In genomic region chr12:80132250-80133003, GRCm38 (mm10) we compare ENCODE assay signal across 7 mouse cellular contexts. TPM values are rescaled to one million over a fixed set of nuclear protein-coding genes. Genes with fewer than 3 reads are reported as not detected.
A peak's percentile ranks its signal among the peaks of the same experiment; 100 is the strongest.
DNase-seq lines count a peak whose midpoint lies in the region; ATAC-seq and TF ChIP-seq lines count a peak whose summit lies in the region.

No protein-coding gene starts in this region.

- no peaks in the 10 kb centered on the region for H3K27me3 ChIP-seq in intestine, embryonic 14.5 days (replicated peaks; ENCODE audit: control insufficient read depth, insufficient read depth, low read length)
- no peaks in the 10 kb centered on the region for H3K27me3 ChIP-seq in limb, embryonic 11.5 days (ENCODE audit: control insufficient read depth, insufficient read depth, low read length)
- H3K27me3 ChIP-seq in midbrain, embryonic 12.5 days: peaks cover 6% of the 10 kb centered on the region; the same call in 1 of the 2 replicates
- H3K27me3 ChIP-seq in small intestine, adult 2 months (ENCODE audit: control insufficient read depth, insufficient read depth, low read length): no peaks in the 10 kb centered on the region

- peak overlapping the region; percentile 87 for H3K9ac ChIP-seq in intestine, embryonic 14.5 days (ENCODE audit: low read length)
- H3K9ac ChIP-seq in limb, embryonic 11.5 days (ENCODE audit: low read length): peak overlapping the region; percentile 90
- peak overlapping the region; percentile 88 for H3K9ac ChIP-seq in midbrain, embryonic 12.5 days (replicated peaks)

- ATAC-seq in intestine, embryonic 14.5 days (replicated peaks; ENCODE audit: low FRiP score, low TSS enrichment, low read depth): peak; percentile 82
- ATAC-seq in limb, embryonic 11.5 days (ENCODE audit: insufficient number of reproducible peaks, low FRiP score, low TSS enrichment, low read depth): peak; percentile 85
- ATAC-seq in midbrain, embryonic 12.5 days (ENCODE audit: low FRiP score, low read depth): peak; percentile 84

- no peaks in the 10 kb centered on the region for H3K9me3 ChIP-seq in intestine, embryonic 14.5 days (ENCODE audit: control insufficient read depth, low read length)
- no peaks in the 10 kb centered on the region for H3K9me3 ChIP-seq in limb, embryonic 11.5 days (ENCODE audit: control insufficient read depth, low read length)
- H3K9me3 ChIP-seq in midbrain, embryonic 12.5 days: no peaks in the 10 kb centered on the region

- TF ChIP-seq POLR2A in cortical plate, adult 2 months (IDR thresholded peaks at IDR 0.05; ENCODE audit: extremely low read depth, insufficient read depth, low read length): peak; percentile 16; the same call in 1 of the 2 replicates
- TF ChIP-seq POLR2A in small intestine, adult 2 months (IDR thresholded peaks at IDR 0.05; ENCODE audit: low read depth, low read length): peak; percentile 67; the same call in 1 of the 2 replicates

- H3K4me1 ChIP-seq in cortical plate, adult 2 months (ENCODE audit: control insufficient read depth, insufficient read depth, low read length): peaks cover 3% of the 10 kb centered on the region
- H3K4me1 ChIP-seq in intestine, embryonic 14.5 days (replicated peaks; ENCODE audit: control insufficient read depth, insufficient read depth, low read length): peaks cover 31% of the 10 kb centered on the region
- peaks cover 26% of the 10 kb centered on the region for H3K4me1 ChIP-seq in limb, embryonic 11.5 days (ENCODE audit: control insufficient read depth, insufficient read depth, low read length)
- H3K4me1 ChIP-seq in midbrain, embryonic 12.5 days: peaks cover 35% of the 10 kb centered on the region
- peaks cover 25% of the 10 kb centered on the region for H3K4me1 ChIP-seq in small intestine, adult 2 months (ENCODE audit: control insufficient read depth, insufficient read depth, insufficient read length, low read length)

- 2% methylated on average over 65 of the region's 66 CpGs for WGBS in intestine, embryonic 14.5 days
- under 1% methylated on average over 65 of the region's 66 CpGs for WGBS in limb, embryonic 11.5 days
- under 1% methylated on average over 66 of the region's 66 CpGs for WGBS in midbrain, embryonic 12.5 days
- under 1% methylated on average over 66 of the region's 66 CpGs for WGBS in small intestine, adult 2 months

- peak overlapping the region; percentile 46 for H3K4me3 ChIP-seq in cortical plate, adult 2 months (ENCODE audit: insufficient read depth, low read length)
- H3K4me3 ChIP-seq in intestine, embryonic 14.5 days (ENCODE audit: low read depth, low read length): peak overlapping the region; percentile 52
- peak overlapping the region; percentile 40 for H3K4me3 ChIP-seq in limb, embryonic 11.5 days (ENCODE audit: low read depth, low read length)
- peak overlapping the region; percentile 61 for H3K4me3 ChIP-seq in midbrain, embryonic 12.5 days
- peak overlapping the region; percentile 74 for H3K4me3 ChIP-seq in small intestine, adult 2 months (ENCODE audit: low read depth, low read length)

- H3K36me3 ChIP-seq in intestine, embryonic 14.5 days (ENCODE audit: control insufficient read depth, insufficient read depth, low read length): no peaks in the 10 kb centered on the region
- no peaks in the 10 kb centered on the region for H3K36me3 ChIP-seq in limb, embryonic 11.5 days (ENCODE audit: control insufficient read depth, insufficient read depth, low read length)
- no peaks in the 10 kb centered on the region for H3K36me3 ChIP-seq in midbrain, embryonic 12.5 days
- H3K36me3 ChIP-seq in small intestine, adult 2 months (ENCODE audit: control insufficient read depth, insufficient read depth, low read length): no peaks in the 10 kb centered on the region

- peak; percentile 87 for TF ChIP-seq CTCF in cortical plate, adult 2 months (IDR thresholded peaks at IDR 0.05; ENCODE audit: extremely low read depth, insufficient read depth, low read length)
- TF ChIP-seq CTCF in small intestine, adult 2 months (IDR thresholded peaks at IDR 0.05; ENCODE audit: extremely low read depth, insufficient read length, insufficient replicate concordance, low read depth, low read length): peak; percentile 95

- peak overlapping the region; percentile 71 for H3K4me2 ChIP-seq in intestine, embryonic 14.5 days (ENCODE audit: low read length)
- H3K4me2 ChIP-seq in limb, embryonic 11.5 days (ENCODE audit: low read depth, severe bottlenecking): peak overlapping the region; percentile 61
- H3K4me2 ChIP-seq in midbrain, embryonic 12.5 days (replicated peaks): peak overlapping the region; percentile 64

- peak overlapping the region; percentile 98 for H3K27ac ChIP-seq in cortical plate, adult 2 months (ENCODE audit: insufficient read depth, low read length)
- H3K27ac ChIP-seq in intestine, embryonic 14.5 days (ENCODE audit: low read depth): peak overlapping the region; percentile 97
- H3K27ac ChIP-seq in limb, embryonic 11.5 days (replicated peaks; ENCODE audit: low read depth, low read length): peak overlapping the region; percentile 93
- H3K27ac ChIP-seq in midbrain, embryonic 12.5 days (replicated peaks): peak overlapping the region; percentile 95
- H3K27ac ChIP-seq in small intestine, adult 2 months (ENCODE audit: insufficient read depth, low read depth, low read length): peak overlapping the region; percentile 97

- peak; percentile 93 to 98 for DNase-seq in adrenal gland, adult (ENCODE audit: inconsistent age in 2 of 2, low spot score in 1 of 2)
- DNase-seq in gastrocnemius, postnatal 25 days: peak; percentile 92
- DNase-seq in intestine, embryonic 14.5 days (ENCODE audit: low spot score): peak; percentile 93
- peak; percentile 94 for DNase-seq in limb, embryonic 11.5 days (ENCODE audit: low spot score)

RNA-seq across cellular contexts. Expression of gene Zfp36l1, which starts 19.6 kb away (rescaled TPM):
- polyA plus RNA-seq in cortical plate, adult 2 months (2012; rRNA removed): 21.8 and 23.3 TPM in 2 replicates
- 10 to 100 TPM; 23.0 to 27.2 TPM for total RNA-seq in gastrocnemius, postnatal 25 days (2021)
- polyA plus RNA-seq in intestine, embryonic 14.5 days (2014; fragmentation: Nextera tagmentation; extraction: Ambion mirVana): 159 and 165 TPM in 2 replicates
- 140 and 149 TPM in 2 replicates for polyA plus RNA-seq in limb, embryonic 11.5 days (2014; fragmentation: Nextera tagmentation; extraction: Ambion mirVana)
- 91.2 and 98.0 TPM in 2 replicates for polyA plus RNA-seq in midbrain, embryonic 12.5 days (2016; fragmentation: Nextera tagmentation; extraction: Ambion mirVana)
- polyA plus RNA-seq in small intestine, adult 2 months (2012; rRNA removed): 60.1 and 118 TPM in 2 replicates

Comparison
In these comparisons a context has a peak if more than half of its experiments do, and no peak if none do; other contexts are left out.
1. Peak in every context shown above with its lines: DNase-seq, ATAC-seq, H3K4me3 ChIP-seq and H3K27ac ChIP-seq.